ENCODE assay signal across 16 mouse cellular contexts in genomic region chr4:152124361-152124961, GRCm38 (mm10). TPM values are rescaled to one million over a fixed set of nuclear protein-coding genes. Genes with fewer than 3 reads are reported as not detected.
A peak's percentile ranks its signal among the peaks of the same experiment; 100 is the strongest.
DNase-seq lines count a peak whose midpoint lies in the region; ATAC-seq and TF ChIP-seq lines count a peak whose summit lies in the region.
"Had no signal": no experiment of that assay in that cellular context is flagged by ENCODE, and none has a peak within 500 bp of the region (broad histone marks: within the 10 kb centered on the region; RNA-seq: fewer than 3 reads in every experiment).

No protein-coding gene starts in this region.

- H3K36me3 ChIP-seq in heart, embryonic 13.5 days = no peaks in the 10 kb centered on the region
- H3K36me3 ChIP-seq in spleen, adult 2 months (ENCODE audit: control insufficient read depth, insufficient read depth, low read length) = no peaks in the 10 kb centered on the region
- H3K36me3 ChIP-seq in embryonic facial prominence, embryonic 10.5 days (replicated peaks) = no peaks in the 10 kb centered on the region
- H3K36me3 ChIP-seq: embryonic facial prominence, embryonic 13.5 days; hindbrain, embryonic 10.5 days; intestine, embryonic 15.5 days had no signal

- no peak for TF ChIP-seq CTCF in spleen, adult 2 months (IDR thresholded peaks at IDR 0.05; ENCODE audit: extremely low read depth, insufficient read depth, insufficient read length, insufficient replicate concordance)

- peaks cover 100% of the 10 kb centered on the region for H3K27me3 ChIP-seq in heart, embryonic 13.5 days (replicated peaks)
- H3K27me3 ChIP-seq in spleen, adult 2 months (ENCODE audit: control insufficient read depth, insufficient read depth, low read length) = peaks cover 30% of the 10 kb centered on the region
- peaks cover 100% of the 10 kb centered on the region for H3K27me3 ChIP-seq in embryonic facial prominence, embryonic 10.5 days (replicated peaks; ENCODE audit: low read depth, poor library complexity, severe bottlenecking)

- WGBS in heart, embryonic 13.5 days = 10% methylated on average over 13 of the region's 13 CpGs
- 8% methylated on average over 13 of the region's 13 CpGs for WGBS in spleen, adult 2 months
- WGBS in embryonic facial prominence, embryonic 10.5 days = 11% methylated on average over 13 of the region's 13 CpGs

- H3K9ac ChIP-seq in heart, embryonic 13.5 days = no peak overlapping the region
- H3K9ac ChIP-seq: embryonic facial prominence, embryonic 13.5 days; intestine, embryonic 15.5 days had no signal

- no peak overlapping the region for H3K27ac ChIP-seq in heart, embryonic 13.5 days (replicated peaks)
- peak overlapping the region; percentile 74 for H3K27ac ChIP-seq in spleen, adult 2 months (ENCODE audit: insufficient read depth, low read length)
- H3K27ac ChIP-seq in embryonic facial prominence, embryonic 10.5 days (replicated peaks) = no peak overlapping the region
- H3K27ac ChIP-seq: embryonic facial prominence, embryonic 13.5 days; hindbrain, embryonic 10.5 days; intestine, embryonic 15.5 days had no signal

- TF ChIP-seq POLR2A in spleen, adult 2 months (IDR thresholded peaks at IDR 0.05; ENCODE audit: low read depth, low read length) = no peak

- no peak for DNase-seq in heart, adult 18-20 months
- no peak for DNase-seq in spleen, adult 2 months (ENCODE audit: low read depth in 1 of 2, low spot score in 2 of 2)
- DNase-seq in spleen, postnatal 36 days (ENCODE audit: low spot score in 2 of 2) = no peak
- no peak for DNase-seq in embryonic facial prominence, embryonic 10.5 days (ENCODE audit: low spot score)
- DNase-seq in naive thymus-derived CD4-positive, alpha-beta T cell, adult 2 months (ENCODE audit: low read depth) = peak; percentile 65
- no peak for DNase-seq in left cerebral cortex, adult 18-20 months (ENCODE audit: low spot score in 2 of 2)
- DNase-seq: kidney, postnatal 25 days; right cerebral cortex, postnatal 4 days had no signal

- H3K4me3 ChIP-seq in heart, embryonic 13.5 days = peak overlapping the region; percentile 48; the same call in 1 of the 2 replicates
- peak overlapping the region; percentile 60 for H3K4me3 ChIP-seq in spleen, adult 2 months (ENCODE audit: extremely low read depth, insufficient read depth, insufficient read length)
- peak overlapping the region; percentile 45; the same call in 1 of the 2 replicates for H3K4me3 ChIP-seq in embryonic facial prominence, embryonic 10.5 days

- no peak for ATAC-seq in heart, embryonic 13.5 days (ENCODE audit: extremely low read depth, insufficient number of reproducible peaks, low FRiP score, low TSS enrichment)
- no peak for ATAC-seq in inflammation-experienced regulatory T-cells, adult 6 months
- ATAC-seq: intestine, embryonic 15.5 days had no signal

- peak overlapping the region; percentile 71 for H3K4me2 ChIP-seq in heart, embryonic 13.5 days
- H3K4me2 ChIP-seq: midbrain, embryonic 11.5 days had no signal

- H3K4me1 ChIP-seq in heart, embryonic 13.5 days = peaks cover 44% of the 10 kb centered on the region
- H3K4me1 ChIP-seq in spleen, adult 2 months (ENCODE audit: control insufficient read depth, insufficient read depth, insufficient read length) = peaks cover 24% of the 10 kb centered on the region
- H3K4me1 ChIP-seq in embryonic facial prominence, embryonic 10.5 days = peaks cover 65% of the 10 kb centered on the region

- H3K9me3 ChIP-seq in heart, embryonic 13.5 days = no peaks in the 10 kb centered on the region
- H3K9me3 ChIP-seq in embryonic facial prominence, embryonic 10.5 days = no peaks in the 10 kb centered on the region
- H3K9me3 ChIP-seq: embryonic facial prominence, embryonic 13.5 days; hindbrain, embryonic 10.5 days; intestine, embryonic 15.5 days had no signal

RNA-seq across cellular contexts. Expression of gene Tnfrsf25, which starts 8.7 kb away (rescaled TPM):
- polyA plus RNA-seq in heart, embryonic 13.5 days (2015; fragmentation: Nextera tagmentation; extraction: Ambion mirVana) = 0.73 and 0.80 TPM in 2 replicates
- total RNA-seq in heart, adult 18-20 months (2021) = 1 to 10 TPM; 1.4 to 1.6 TPM
- polyA plus RNA-seq in spleen, adult 2 months (2012; rRNA removed) = 17.0 and 27.0 TPM in 2 replicates
- polyA plus RNA-seq in embryonic facial prominence, embryonic 10.5 days (2016; fragmentation: Nextera tagmentation; extraction: Ambion mirVana) = 1.0 and 1.3 TPM in 2 replicates
- 100 to 1,000 TPM; 125 to 133 (median 127) TPM for polyA plus RNA-seq in inflammation-experienced regulatory T-cells, adult 6 months (2017; shearing (Covaris generic))
- 10 to 100 TPM; 19.0 to 20.7 TPM for total RNA-seq in left cerebral cortex, adult 18-20 months (2021)
- polyA plus RNA-seq: forebrain, embryonic 11.5 days had no signal

RNA-seq across cellular contexts. Expression of gene Espn, which starts 27.7 kb away (rescaled TPM):
- polyA plus RNA-seq in heart, embryonic 13.5 days (2015; fragmentation: Nextera tagmentation; extraction: Ambion mirVana) = 0.87 and 1.1 TPM in 2 replicates
- total RNA-seq in heart, adult 18-20 months (2021) = 1 to 10 TPM; 2.5 to 2.7 TPM
- 2.1 and 2.7 TPM in 2 replicates for polyA plus RNA-seq in spleen, adult 2 months (2012; rRNA removed)
- polyA plus RNA-seq in embryonic facial prominence, embryonic 10.5 days (2016; fragmentation: Nextera tagmentation; extraction: Ambion mirVana) = 7.5 and 10.3 TPM in 2 replicates
- 10 to 100 TPM in 1 of 3 experiments, 1 to 10 TPM in 2; 6.0 to 13.1 (median 9.7) TPM for polyA plus RNA-seq in inflammation-experienced regulatory T-cells, adult 6 months (2017; shearing (Covaris generic))
- total RNA-seq in left cerebral cortex, adult 18-20 months (2021) = 1 to 10 TPM; 3.0 to 3.4 TPM

RNA-seq across cellular contexts. Expression of gene Hes2, which starts 34.2 kb away (rescaled TPM):
- not detected in 2 replicates for polyA plus RNA-seq in heart, embryonic 13.5 days (2015; fragmentation: Nextera tagmentation; extraction: Ambion mirVana)
- not detected for total RNA-seq in heart, adult 18-20 months (2021)
- polyA plus RNA-seq in spleen, adult 2 months (2012; rRNA removed) = not detected in 2 replicates
- 0.11 and 1.0 TPM in 2 replicates for polyA plus RNA-seq in embryonic facial prominence, embryonic 10.5 days (2016; fragmentation: Nextera tagmentation; extraction: Ambion mirVana)
- polyA plus RNA-seq in inflammation-experienced regulatory T-cells, adult 6 months (2017; shearing (Covaris generic)) = not detected
- total RNA-seq in left cerebral cortex, adult 18-20 months (2021) = not detected
- total RNA-seq: adrenal gland, postnatal 4 days had no signal
- polyA plus RNA-seq: embryonic facial prominence, embryonic 13.5 days; forebrain, embryonic 11.5 days had no signal

RNA-seq across cellular contexts. Expression of gene Plekhg5, which starts 52.2 kb away (rescaled TPM):
- polyA plus RNA-seq in heart, embryonic 13.5 days (2015; fragmentation: Nextera tagmentation; extraction: Ambion mirVana) = 11.6 and 12.7 TPM in 2 replicates
- 10 to 100 TPM; 10.9 to 15.9 TPM for total RNA-seq in heart, adult 18-20 months (2021)
- polyA plus RNA-seq in spleen, adult 2 months (2012; rRNA removed) = 9.5 and 13.1 TPM in 2 replicates
- 11.7 and 13.2 TPM in 2 replicates for polyA plus RNA-seq in embryonic facial prominence, embryonic 10.5 days (2016; fragmentation: Nextera tagmentation; extraction: Ambion mirVana)
- 1 to 10 TPM; 2.5 to 3.7 (median 2.9) TPM for polyA plus RNA-seq in inflammation-experienced regulatory T-cells, adult 6 months (2017; shearing (Covaris generic))
- total RNA-seq in left cerebral cortex, adult 18-20 months (2021) = 10 to 100 TPM; 80.0 to 91.9 TPM

RNA-seq across cellular contexts. Expression of gene Acot7, which starts 53.5 kb away (rescaled TPM):
- polyA plus RNA-seq in heart, embryonic 13.5 days (2015; fragmentation: Nextera tagmentation; extraction: Ambion mirVana) = 73.9 and 84.7 TPM in 2 replicates
- 10 to 100 TPM; 61.9 to 66.2 TPM for total RNA-seq in heart, adult 18-20 months (2021)
- polyA plus RNA-seq in spleen, adult 2 months (2012; rRNA removed) = 15.4 and 17.9 TPM in 2 replicates
- 51.8 and 55.5 TPM in 2 replicates for polyA plus RNA-seq in embryonic facial prominence, embryonic 10.5 days (2016; fragmentation: Nextera tagmentation; extraction: Ambion mirVana)
- 100 to 1,000 TPM; 124 to 249 (median 126) TPM for polyA plus RNA-seq in inflammation-experienced regulatory T-cells, adult 6 months (2017; shearing (Covaris generic))
- total RNA-seq in left cerebral cortex, adult 18-20 months (2021) = 100 to 1,000 TPM; 328 to 345 TPM
